Mouse (Mus musculus): ENCODE measurements at regions not wholly inside any gene's neighbourhood (a gene's known extent, or its start where the extent isn't known, plus 50 kb on each side); places are given as distances from the start of the nearest gene placed in this dataset.

DNA sequence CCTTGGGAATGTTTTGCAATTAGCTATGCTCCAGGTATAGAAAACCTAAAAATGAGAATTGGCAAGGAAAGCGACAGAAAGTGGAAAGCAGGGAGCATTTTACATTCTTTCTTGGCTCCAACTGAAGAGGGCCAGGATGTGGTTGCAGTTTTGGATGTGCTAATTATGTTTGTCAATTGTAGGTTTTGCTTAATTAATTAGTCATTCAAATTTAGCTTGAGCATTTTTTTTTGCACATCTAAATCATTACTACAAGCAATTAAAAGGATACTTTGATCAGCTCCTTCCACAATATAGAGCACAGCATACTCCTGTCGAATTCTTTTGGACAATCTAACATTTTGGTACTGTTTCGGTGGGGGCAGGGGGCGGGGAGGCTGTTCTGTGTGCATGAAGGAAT lies 53.8 kb upstream of the Gnao1 start:
- H3K9me3 ChIP-seq = no peaks in the 10 kb centered on the region
- no peak overlapping the region for H3K9ac ChIP-seq
- no peak overlapping the region for H3K27ac ChIP-seq
- no peaks in the 10 kb centered on the region for H3K36me3 ChIP-seq
- 86% methylated on average over 4 of the region's 4 CpGs for WGBS
- H3K4me2 ChIP-seq (replicated peaks) = no peak overlapping the region
- no peaks in the 10 kb centered on the region for H3K4me1 ChIP-seq (replicated peaks)
- H3K27me3 ChIP-seq (replicated peaks) = no peaks in the 10 kb centered on the region
- H3K4me3 ChIP-seq (replicated peaks) = no peak overlapping the region
- ATAC-seq = no peak
